Mouse (Mus musculus): ENCODE results near the gene Scgb2a2. TPM values are rescaled to one million over a fixed set of nuclear protein-coding genes. Genes with fewer than 3 reads are reported as not detected.
"Not testable (repeated sequence)": the region's sequence is repeated elsewhere in the genome, so short reads cannot be mapped to it uniquely, and the experiment has no call there.

Gene Scgb2a2
- polyA plus RNA-seq (2012; rRNA removed), result not detected in 2 replicates

- Histone ChIP-seq H3K27me3 (ENCODE audit: control insufficient read depth, insufficient read depth, low read length) (no peaks in the 10 kb centered on the region), H3K4me1 (ENCODE audit: control insufficient read depth, insufficient read depth, low read length) (no peaks in the 10 kb centered on the region), H3K4me3 (ENCODE audit: control insufficient read depth, low read depth, low read length) (no peak within 1 kb of the TSS), H3K27ac (ENCODE audit: control insufficient read depth, insufficient read depth, low read depth, low read length) (no peak within 1 kb of the TSS), H3K36me3 (ENCODE audit: control insufficient read depth, insufficient read depth, low read length) (no peaks in the 10 kb centered on the region)
- no peak for TF ChIP-seq CTCF (IDR thresholded peaks at IDR 0.05; ENCODE audit: control insufficient read depth, insufficient read depth, insufficient replicate concordance, low read depth, low read length)
- TF ChIP-seq POLR2A (IDR thresholded peaks at IDR 0.05; ENCODE audit: control insufficient read depth, low read depth, low read length), result no peak
Measured at GRCm38 (mm10) chr19:9847262-9847661, at the start of gene Scgb2a2. Scgb2a2 (plus strand) TSS chr19:9847562.

GRCm38 (mm10) chr19:9836581-9837340 is 10.6 kb upstream of the Scgb2a2 start:
- not testable (repeated sequence) for H3K36me3 ChIP-seq (ENCODE audit: control insufficient read depth, insufficient read depth, low read length); H3K4me3 ChIP-seq (ENCODE audit: control insufficient read depth, low read depth, low read length); H3K27ac ChIP-seq (ENCODE audit: control insufficient read depth, insufficient read depth, low read depth, low read length); H3K4me1 ChIP-seq (ENCODE audit: control insufficient read depth, insufficient read depth, low read length); H3K27me3 ChIP-seq (ENCODE audit: control insufficient read depth, insufficient read depth, low read length)

GRCm38 (mm10) chr19:9837341-9837715 is 10.0 kb upstream of the Scgb2a2 start:
- Histone ChIP-seq H3K27me3 (ENCODE audit: control insufficient read depth, insufficient read depth, low read length) (no peaks in the 10 kb centered on the region), H3K27ac (ENCODE audit: control insufficient read depth, insufficient read depth, low read depth, low read length) (no peak overlapping the region), H3K36me3 (ENCODE audit: control insufficient read depth, insufficient read depth, low read length) (no peaks in the 10 kb centered on the region), H3K4me1 (ENCODE audit: control insufficient read depth, insufficient read depth, low read length) (no peaks in the 10 kb centered on the region), H3K4me3 (ENCODE audit: control insufficient read depth, low read depth, low read length) (no peak overlapping the region)
- TF ChIP-seq POLR2A (IDR thresholded peaks at IDR 0.05; ENCODE audit: control insufficient read depth, low read depth, low read length), result no peak
- no peak for TF ChIP-seq CTCF (IDR thresholded peaks at IDR 0.05; ENCODE audit: control insufficient read depth, insufficient read depth, insufficient replicate concordance, low read depth, low read length)

GRCm38 (mm10) chr19:9849368-9850075 is 2.2 kb downstream of the Scgb2a2 start:
- H3K27ac ChIP-seq (ENCODE audit: control insufficient read depth, insufficient read depth, low read depth, low read length); H3K4me1 ChIP-seq (ENCODE audit: control insufficient read depth, insufficient read depth, low read length); H3K27me3 ChIP-seq (ENCODE audit: control insufficient read depth, insufficient read depth, low read length); H3K4me3 ChIP-seq (ENCODE audit: control insufficient read depth, low read depth, low read length); H3K36me3 ChIP-seq (ENCODE audit: control insufficient read depth, insufficient read depth, low read length): not testable (repeated sequence)

GRCm38 (mm10) chr19:9860821-9861220 is 13.5 kb downstream of the Scgb2a2 start:
- H3K4me1 ChIP-seq (ENCODE audit: control insufficient read depth, insufficient read depth, low read length); H3K4me3 ChIP-seq (ENCODE audit: control insufficient read depth, low read depth, low read length); H3K27me3 ChIP-seq (ENCODE audit: control insufficient read depth, insufficient read depth, low read length): not testable (repeated sequence)

GRCm38 (mm10) chr19:9864856-9865255 is 17.5 kb downstream of the Scgb2a2 start:
- H3K4me1 ChIP-seq (ENCODE audit: control insufficient read depth, insufficient read depth, low read length), result no peaks in the 10 kb centered on the region
- no peak overlapping the region for H3K27ac ChIP-seq (ENCODE audit: control insufficient read depth, insufficient read depth, low read depth, low read length)
- TF ChIP-seq CTCF (IDR thresholded peaks at IDR 0.05; ENCODE audit: control insufficient read depth, insufficient read depth, insufficient replicate concordance, low read depth, low read length), result no peak
- no peak for TF ChIP-seq POLR2A (IDR thresholded peaks at IDR 0.05; ENCODE audit: control insufficient read depth, low read depth, low read length)
- H3K36me3 ChIP-seq (ENCODE audit: control insufficient read depth, insufficient read depth, low read length), result no peaks in the 10 kb centered on the region
- H3K27me3 ChIP-seq (ENCODE audit: control insufficient read depth, insufficient read depth, low read length), result no peaks in the 10 kb centered on the region
- no peak overlapping the region for H3K4me3 ChIP-seq (ENCODE audit: control insufficient read depth, low read depth, low read length)

More at GRCm38 (mm10) chr19:9860821-9861220, 13.5 kb downstream of the Scgb2a2 start:
- H3K36me3 ChIP-seq (ENCODE audit: control insufficient read depth, insufficient read depth, low read length); H3K27ac ChIP-seq (ENCODE audit: control insufficient read depth, insufficient read depth, low read depth, low read length): not testable (repeated sequence)

- H3K27ac ChIP-seq (ENCODE audit: control insufficient read depth, insufficient read depth, low read depth, low read length), result no peak overlapping the region
- H3K36me3 ChIP-seq (ENCODE audit: control insufficient read depth, insufficient read depth, low read length), result no peaks in the 10 kb centered on the region
- H3K4me3 ChIP-seq (ENCODE audit: control insufficient read depth, low read depth, low read length), result no peak overlapping the region
- H3K27me3 ChIP-seq (ENCODE audit: control insufficient read depth, insufficient read depth, low read length), result no peaks in the 10 kb centered on the region
- H3K4me1 ChIP-seq (ENCODE audit: control insufficient read depth, insufficient read depth, low read length), result no peaks in the 10 kb centered on the region
- no peak for TF ChIP-seq CTCF (IDR thresholded peaks at IDR 0.05; ENCODE audit: control insufficient read depth, insufficient read depth, insufficient replicate concordance, low read depth, low read length)
- TF ChIP-seq POLR2A (IDR thresholded peaks at IDR 0.05; ENCODE audit: control insufficient read depth, low read depth, low read length), result no peak
Measured at GRCm38 (mm10) chr19:9865466-9865865, 18.1 kb downstream of the Scgb2a2 start.

Data from testis, adult 2 months (tissue).